Mouse (Mus musculus) olfactory bulb, adult 2 months (tissue): ENCODE data around the gene Meltf.

Source experiments
- CTCF ChIP-seq: fragments of 200-500 bp; IDR thresholded peaks from 2 replicates; pipeline ENCODE4 v1.5.1; 2012; ENCODE audit warnings: low read depth, mild to moderate bottlenecking, low read length, moderate library complexity; ENCODE audit not compliant: insufficient read depth
- POLR2A ChIP-seq: fragments of 200-500 bp; IDR thresholded peaks from 2 replicates; pipeline ENCODE4 v1.6.1; 2012; ENCODE audit warnings: mild to moderate bottlenecking, low read depth, low read length, moderate library complexity; ENCODE audit not compliant: insufficient read depth

GRCm38 (mm10) chr16:31948345-31948774, 69.8 kb downstream of the Meltf start, which contains the start of the genes 0610012G03Rik and Ncbp2:
- TF ChIP-seq POLR2A, result peak; percentile 56
- no peak for TF ChIP-seq CTCF
